Mouse (Mus musculus) hindbrain, embryonic 14.5 days (tissue): ENCODE measurements at regions not wholly inside any gene's neighbourhood (a gene's known extent, or its start where the extent isn't known, plus 50 kb on each side); places are given as distances from the start of the nearest gene placed in this dataset.
"Not testable (repeated sequence)": the region's sequence is repeated elsewhere in the genome, so short reads cannot be mapped to it uniquely, and the experiment has no call there.

ENCODE experiments used
- ATAC-seq: fragments of 200-750 bp; cut with Nextera tagmentation; 2 replicates; pipeline ENCODE4 v1.8.0; 2017; ENCODE audit warnings: moderate number of reproducible peaks, mild to moderate bottlenecking, moderate TSS enrichment, moderate library complexity; ENCODE audit not compliant: low FRiP score
- DNase-seq: peaks from one replicate; pipeline ENCODE4 v3.0.0-alpha.2; 2015; ENCODE audit warnings: low spot score
- H3K27ac ChIP-seq: fragments of 300-500 bp; sonication (generic); 2 replicates; pipeline ENCODE4 v1.5.1; 2014; ENCODE audit warnings: mild to moderate bottlenecking, moderate library complexity
- H3K27me3 ChIP-seq: fragments of 300-500 bp; sonication (generic); 2 replicates; pipeline ENCODE4 v1.6.1; 2014; ENCODE audit warnings: mild to moderate bottlenecking, low read length, mixed read lengths; ENCODE audit not compliant: control insufficient read depth, insufficient read depth
- H3K36me3 ChIP-seq: fragments of 300-500 bp; sonication (generic); replicated peaks from 2 replicates; pipeline ENCODE4 v1.6.1; 2014; ENCODE audit not compliant: control insufficient read depth, insufficient read depth
- H3K4me1 ChIP-seq: fragments of 300-500 bp; sonication (generic); replicated peaks from 2 replicates; pipeline ENCODE4 v1.6.1; 2014; ENCODE audit warnings: antibody characterized with exemption, low read length, mixed read lengths; ENCODE audit not compliant: control insufficient read depth, insufficient read depth
- H3K4me2 ChIP-seq: fragments of 300-500 bp; sonication (generic); replicated peaks from 2 replicates; pipeline ENCODE4 v1.6.1; 2014; ENCODE audit warnings: mild to moderate bottlenecking, moderate library complexity
- H3K4me3 ChIP-seq: fragments of 300-500 bp; sonication (generic); replicated peaks from 2 replicates; pipeline ENCODE4 v1.5.1; 2014; ENCODE audit warnings: mild to moderate bottlenecking, low read length
- H3K9ac ChIP-seq: fragments of 300-500 bp; sonication (generic); 2 replicates; pipeline ENCODE4 v1.6.1; 2014
- H3K9me3 ChIP-seq: fragments of 300-500 bp; sonication (generic); 2 replicates; pipeline ENCODE4 v1.6.1; 2016; ENCODE audit warnings: low read length; ENCODE audit not compliant: control insufficient read depth
- WGBS: fragments of 180-500 bp; shearing (Covaris S2); extraction: QIAGEN DNeasy Blood & Tissue Kit; methylation state at CpG from one replicate; pipeline ENCODE4 v1.1.7; 2014; 5-methylcytosine and 5-hydroxymethylcytosine counted together

GRCm38 (mm10) chr8:83837637-83838378 is 62.1 kb upstream of the Adgrl1 start:
- Histone ChIP-seq H3K4me2 (no peak overlapping the region), H3K36me3 (no peaks in the 10 kb centered on the region), H3K4me1 (no peaks in the 10 kb centered on the region), H3K9ac (no peak overlapping the region), H3K27ac (no peak overlapping the region), H3K9me3 (peaks cover 4% of the 10 kb centered on the region; the same call in 1 of the 2 replicates), H3K27me3 (no peaks in the 10 kb centered on the region), H3K4me3 (no peak overlapping the region)
- 56% methylated on average over 9 of the region's 9 CpGs for WGBS
- no peak for DNase-seq
- no peak for ATAC-seq

GRCm38 (mm10) chr8:83829851-83830250 is 70.1 kb upstream of the Adgrl1 start:
- H3K27me3 ChIP-seq = no peaks in the 10 kb centered on the region
- no peaks in the 10 kb centered on the region for H3K36me3 ChIP-seq
- H3K4me1 ChIP-seq = no peaks in the 10 kb centered on the region
- no peak overlapping the region for H3K4me3 ChIP-seq
- 75% methylated on average over 2 of the region's 2 CpGs for WGBS
- ATAC-seq = no peak
- H3K9ac ChIP-seq = no peak overlapping the region
- H3K4me2 ChIP-seq = no peak overlapping the region
- no peak for DNase-seq
- H3K9me3 ChIP-seq = 0 out of 2 replicates have a peak, but pooled peaks cover 7% of the 10 kb centered on the region
- H3K27ac ChIP-seq = no peak overlapping the region

GRCm38 (mm10) chr8:83824925-83825680 is 74.8 kb upstream of the Adgrl1 start:
- 83% methylated on average over 17 of the region's 17 CpGs for WGBS
- no peak for DNase-seq
- Histone ChIP-seq H3K9ac (no peak overlapping the region), H3K9me3 (0 out of 2 replicates have a peak, but pooled peaks cover 7% of the 10 kb centered on the region), H3K4me2 (no peak overlapping the region), H3K27ac (no peak overlapping the region), H3K36me3 (no peaks in the 10 kb centered on the region), H3K4me3 (no peak overlapping the region), H3K4me1 (no peaks in the 10 kb centered on the region), H3K27me3 (no peaks in the 10 kb centered on the region)
- no peak for ATAC-seq

- ATAC-seq (no peak), DNase-seq (no peak)
- Histone ChIP-seq H3K9me3 (no peaks in the 10 kb centered on the region), H3K36me3 (no peaks in the 10 kb centered on the region), H3K4me3 (no peak overlapping the region), H3K4me2 (no peak overlapping the region), H3K4me1 (no peaks in the 10 kb centered on the region), H3K9ac (no peak overlapping the region), H3K27me3 (no peaks in the 10 kb centered on the region), H3K27ac (no peak overlapping the region)
- WGBS = 87% methylated on average over 4 of the region's 4 CpGs
These were observed 78.0 kb upstream of the Adgre5 start for GRCm38 (mm10) chr8:83819086-83819485.

GRCm38 (mm10) chr8:83810651-83811050 is 69.5 kb upstream of the Adgre5 start:
- H3K4me1 ChIP-seq = no peaks in the 10 kb centered on the region
- no peak overlapping the region for H3K27ac ChIP-seq
- no peak overlapping the region for H3K9ac ChIP-seq
- no peaks in the 10 kb centered on the region for H3K27me3 ChIP-seq
- no peak for DNase-seq
- no peaks in the 10 kb centered on the region for H3K9me3 ChIP-seq
- no peak overlapping the region for H3K4me3 ChIP-seq
- no peaks in the 10 kb centered on the region for H3K36me3 ChIP-seq
- WGBS = 80% methylated on average over 2 of the region's 2 CpGs
- no peak for ATAC-seq
- no peak overlapping the region for H3K4me2 ChIP-seq

- no peak for ATAC-seq
- H3K27me3 ChIP-seq = no peaks in the 10 kb centered on the region
- no peak overlapping the region for H3K27ac ChIP-seq
- DNase-seq = no peak
- H3K36me3 ChIP-seq = no peaks in the 10 kb centered on the region
- WGBS = 75% methylated on average over 6 of the region's 6 CpGs
- H3K4me3 ChIP-seq = no peak overlapping the region
- no peaks in the 10 kb centered on the region for H3K9me3 ChIP-seq
- no peak overlapping the region for H3K9ac ChIP-seq
- H3K4me1 ChIP-seq = no peaks in the 10 kb centered on the region
- H3K4me2 ChIP-seq = no peak overlapping the region
These were observed 64.5 kb upstream of the Adgre5 start for GRCm38 (mm10) chr8:83805612-83806011.

GRCm38 (mm10) chr8:83803312-83803711 is 62.2 kb upstream of the Adgre5 start:
- H3K4me3 ChIP-seq, ATAC-seq, H3K27ac ChIP-seq, H3K36me3 ChIP-seq, DNase-seq, H3K27me3 ChIP-seq, H3K4me2 ChIP-seq, H3K9me3 ChIP-seq, H3K4me1 ChIP-seq, H3K9ac ChIP-seq: not testable (repeated sequence)
- 29% methylated on average over 1 of the region's 1 CpGs for WGBS

- ATAC-seq (no peak), DNase-seq (no peak)
- Histone ChIP-seq H3K4me2 (no peak overlapping the region), H3K9ac (no peak overlapping the region), H3K9me3 (no peaks in the 10 kb centered on the region), H3K27ac (no peak overlapping the region), H3K36me3 (no peaks in the 10 kb centered on the region), H3K4me3 (no peak overlapping the region), H3K4me1 (no peaks in the 10 kb centered on the region), H3K27me3 (no peaks in the 10 kb centered on the region)
- WGBS = 27% methylated on average over 3 of the region's 3 CpGs
These were observed 61.4 kb upstream of the Adgre5 start for GRCm38 (mm10) chr8:83802506-83802905.

- Histone ChIP-seq H3K9ac (no peak overlapping the region), H3K27ac (no peak overlapping the region), H3K4me3 (no peak overlapping the region), H3K9me3 (no peaks in the 10 kb centered on the region), H3K4me2 (no peak overlapping the region), H3K27me3 (no peaks in the 10 kb centered on the region), H3K4me1 (no peaks in the 10 kb centered on the region), H3K36me3 (no peaks in the 10 kb centered on the region)
- ATAC-seq = no peak
- DNase-seq = no peak
- 86% methylated on average over 8 of the region's 8 CpGs for WGBS
These were observed 58.5 kb upstream of the Adgre5 start for GRCm38 (mm10) chr8:83799607-83799950.
